Mouse (Mus musculus) megakaryocyte, embryonic 14.5 days (primary cell): ENCODE measurements around the gene Ncoa4.

Experiments
- FLI1 ChIP-seq: IDR thresholded peaks from 2 replicates; pipeline ENCODE4 v1.6.1; 2012; ENCODE audit warnings: low read length, inconsistent platforms, mixed read lengths
- GATA1 ChIP-seq: IDR thresholded peaks from 3 replicates; pipeline ENCODE4 v1.6.1; 2012; ENCODE audit warnings: mixed read lengths, low read length, inconsistent platforms, borderline replicate concordance

GRCm38 (mm10) chr14:32164173-32165051, 4.7 kb downstream of the Ncoa4 start:
- TF ChIP-seq GATA1 (no peak), FLI1 (no peak)
